Mouse (Mus musculus) kidney, adult 11 months (tissue): ENCODE data around the gene Crybg3.
"Not testable (repeated sequence)": the region's sequence is repeated elsewhere in the genome, so short reads cannot be mapped to it uniquely, and the experiment has no call there.

Experiments
- DNase-seq: peaks from one replicate; pipeline ENCODE4 v3.0.0; 2022

Gene Crybg3

GRCm38 (mm10) chr16:59529570-59529969, 71.2 kb downstream of the Crybg3 start:
- DNase-seq: no peak

- DNase-seq: no peak
Measured at GRCm38 (mm10) chr16:59526939-59527338, 73.8 kb downstream of the Crybg3 start.

- DNase-seq: no peak
Measured at GRCm38 (mm10) chr16:59521752-59522423, 78.9 kb downstream of the Crybg3 start.

- DNase-seq: no peak
Measured at GRCm38 (mm10) chr16:59517447-59518219, 83.1 kb downstream of the Crybg3 start.

- DNase-seq: no peak
Measured at GRCm38 (mm10) chr16:59516965-59517364, 83.8 kb downstream of the Crybg3 start.

- no peak for DNase-seq
Measured at GRCm38 (mm10) chr16:59515169-59515568, 85.6 kb downstream of the Crybg3 start.

- no peak for DNase-seq
Measured at GRCm38 (mm10) chr16:59509830-59510229, 90.9 kb downstream of the Crybg3 start.

GRCm38 (mm10) chr16:59499180-59499579, 101.6 kb downstream of the Crybg3 start:
- no peak for DNase-seq

GRCm38 (mm10) chr16:59497947-59498346, 102.8 kb downstream of the Crybg3 start:
- DNase-seq: peak; percentile 63

DNA sequence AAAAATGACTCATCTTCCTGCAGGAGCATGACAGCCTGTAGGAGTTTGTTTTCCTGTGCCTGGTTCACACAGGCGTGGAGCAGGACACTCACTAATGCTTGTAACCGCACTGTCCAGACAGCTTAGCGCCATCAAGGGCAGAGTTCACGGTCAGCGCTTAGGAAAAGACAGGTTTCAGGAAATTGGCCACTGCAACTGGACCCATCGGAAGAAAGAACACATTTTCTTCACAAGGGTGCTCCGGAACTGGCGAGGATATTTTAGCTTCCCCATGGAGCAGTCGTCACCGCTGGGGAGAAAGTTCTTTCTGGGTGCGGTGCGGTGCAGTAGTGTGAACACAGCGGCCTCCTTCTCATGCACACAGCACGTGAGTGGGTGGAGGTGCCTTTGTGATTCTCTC, 107.6 kb downstream of the Crybg3 start:
- peak; percentile 70 for DNase-seq

GRCm38 (mm10) chr16:59487975-59488548, 112.7 kb downstream of the Crybg3 start:
- no peak for DNase-seq

- DNase-seq: peak; percentile 48
Measured at GRCm38 (mm10) chr16:59487239-59487638, 113.5 kb downstream of the Crybg3 start.

DNA sequence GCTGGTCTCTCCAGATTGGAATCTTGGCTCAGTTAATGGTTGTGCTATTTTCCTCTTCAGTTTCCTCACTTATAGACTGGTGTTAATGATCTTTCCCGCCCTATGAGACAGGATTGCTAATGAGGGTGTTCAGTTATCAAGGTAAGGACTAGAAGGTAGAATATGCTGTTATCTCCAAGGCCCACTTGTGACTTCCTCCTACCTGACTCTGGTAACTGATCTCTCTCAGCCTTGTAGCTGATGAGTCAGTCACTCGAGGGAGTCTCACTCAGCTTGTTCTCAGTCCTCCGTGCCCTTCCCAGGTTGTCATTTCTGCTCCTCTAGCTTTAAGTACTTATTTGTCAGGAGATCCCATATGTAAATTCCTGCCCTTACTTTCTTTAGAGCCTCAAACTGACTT, 122.8 kb downstream of the Crybg3 start:
- DNase-seq: no peak

GRCm38 (mm10) chr16:59474788-59475187, 126.0 kb downstream of the Crybg3 start:
- peak; percentile 47 for DNase-seq

DNA sequence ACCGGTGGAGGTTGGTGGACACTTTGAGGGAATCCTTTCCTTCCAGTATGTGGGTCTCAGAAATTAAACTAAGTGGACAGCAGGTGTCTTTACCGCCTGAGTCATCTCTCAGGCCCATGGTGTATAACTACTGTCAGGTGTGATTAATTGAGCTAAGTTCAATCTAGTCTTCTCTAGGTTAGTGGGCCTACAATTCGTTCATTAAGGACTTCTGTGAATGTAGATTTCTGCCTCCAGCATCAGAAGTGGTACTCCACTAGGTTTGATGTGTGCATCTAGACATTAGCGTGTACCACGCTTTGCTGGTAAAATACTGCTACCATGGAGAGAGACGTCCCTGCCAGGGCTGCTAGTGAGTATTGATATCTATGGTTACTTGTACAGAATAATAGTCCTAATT, 128.2 kb downstream of the Crybg3 start:
- no peak for DNase-seq

DNA sequence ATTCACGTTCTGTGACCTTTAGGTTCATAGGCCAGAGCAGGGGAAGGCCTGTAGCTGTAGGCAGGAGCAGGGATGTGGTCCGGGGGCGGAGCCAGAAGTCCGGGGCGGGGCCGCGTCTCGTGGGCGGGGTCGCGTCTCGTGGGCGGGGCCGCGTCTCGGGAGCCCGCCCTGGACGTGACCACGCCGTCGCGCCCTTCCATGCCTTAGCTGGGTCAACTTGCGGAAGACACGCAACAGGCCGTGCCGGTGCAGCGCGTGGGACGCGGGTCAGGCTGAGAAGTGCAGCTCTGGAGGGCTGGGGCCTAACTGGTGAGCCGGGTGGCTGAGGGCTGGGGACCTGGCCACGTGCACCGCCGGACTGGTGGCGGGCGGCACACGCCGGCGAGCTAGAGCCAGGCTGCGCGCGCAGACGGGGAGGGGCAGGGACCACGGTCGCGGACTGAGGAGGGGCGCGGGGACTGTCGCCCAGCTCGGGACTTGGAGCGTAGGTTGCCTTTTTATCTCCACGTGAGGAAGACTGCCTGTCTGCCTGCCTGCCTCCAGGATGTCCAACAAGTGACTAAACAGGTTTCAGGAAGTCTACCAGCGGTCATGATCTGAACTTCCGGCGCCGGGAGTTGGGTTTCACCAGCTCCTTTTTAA, 129.0 kb downstream of the Crybg3 start, which contains the start of gene Riox2:
Gene Riox2, plus strand, starts transcription at position 139 of the 642 bp plus-strand sequence.
- DNase-seq: peak; percentile 80

DNA sequence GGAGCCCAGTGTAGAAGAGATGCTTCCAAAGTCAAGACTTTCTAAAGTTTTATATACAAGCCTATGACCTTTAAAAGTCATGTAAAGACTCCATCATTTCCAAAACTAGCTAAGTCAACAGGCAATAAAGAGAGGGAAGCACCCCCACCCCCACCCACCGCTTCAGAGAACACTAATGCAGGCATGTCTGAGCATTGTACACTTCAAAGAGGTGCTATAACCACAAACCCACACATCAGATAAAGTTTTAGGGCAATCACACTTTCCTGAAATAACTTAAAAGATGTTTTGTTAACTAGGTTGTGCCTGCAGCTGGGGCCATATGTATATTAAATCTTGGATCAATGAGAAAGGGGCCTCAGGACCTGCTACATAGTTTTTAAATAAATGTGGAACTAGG, 130.9 kb downstream of the Crybg3 start:
- DNase-seq: no peak

DNA sequence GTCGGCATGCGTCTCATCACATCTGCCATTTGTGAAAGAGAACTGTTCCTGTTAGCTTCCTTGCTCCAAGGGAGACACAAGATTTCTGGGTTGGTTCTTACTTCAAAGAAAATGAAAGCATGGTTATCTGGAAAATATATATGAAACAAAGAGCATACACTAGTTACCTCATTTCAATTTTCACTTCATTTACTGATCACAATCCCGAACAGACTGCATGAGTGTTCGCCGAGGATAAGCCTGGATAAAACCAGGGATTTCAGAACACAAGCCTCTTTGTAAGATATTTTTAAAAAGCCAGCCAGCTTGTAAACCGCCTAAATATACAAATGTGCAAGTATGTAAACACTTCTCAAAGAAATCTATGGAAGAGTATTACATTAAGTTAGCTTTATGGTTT, 136.8 kb downstream of the Crybg3 start:
- no peak for DNase-seq

GRCm38 (mm10) chr16:59463567-59463966, 137.2 kb downstream of the Crybg3 start:
- no peak for DNase-seq

DNA sequence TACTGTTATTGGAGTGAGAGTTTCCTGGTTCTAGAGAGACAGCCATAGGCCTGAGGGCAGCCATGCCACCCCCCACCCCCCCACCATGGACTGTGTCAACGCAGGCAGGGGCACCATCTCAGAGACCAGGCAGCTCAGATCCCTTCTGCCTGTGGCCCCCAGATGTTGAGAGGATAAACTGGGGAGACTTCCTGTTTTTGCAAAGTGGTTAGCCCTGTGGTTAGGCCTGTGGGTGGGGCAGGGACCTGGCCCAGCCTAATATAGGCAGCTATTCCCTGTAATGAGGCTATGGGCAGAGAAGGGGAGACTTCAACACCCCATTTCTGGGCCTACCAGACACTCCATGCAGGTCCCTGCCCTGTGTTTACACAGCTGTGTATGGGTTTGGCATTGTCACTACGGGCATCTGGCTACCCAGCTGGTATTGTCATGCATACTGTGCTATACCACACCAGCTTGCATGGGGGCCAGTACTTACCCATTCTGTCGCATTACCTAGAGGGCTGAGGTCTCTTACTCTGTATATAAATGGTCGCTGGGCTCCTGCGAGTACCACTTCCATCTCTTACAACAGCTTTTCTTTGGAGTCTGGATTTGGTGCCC, 141.4 kb downstream of the Crybg3 start:
- not testable (repeated sequence) for DNase-seq

GRCm38 (mm10) chr16:59451813-59452212, 149.0 kb downstream of the Crybg3 start:
- DNase-seq: no peak

DNA sequence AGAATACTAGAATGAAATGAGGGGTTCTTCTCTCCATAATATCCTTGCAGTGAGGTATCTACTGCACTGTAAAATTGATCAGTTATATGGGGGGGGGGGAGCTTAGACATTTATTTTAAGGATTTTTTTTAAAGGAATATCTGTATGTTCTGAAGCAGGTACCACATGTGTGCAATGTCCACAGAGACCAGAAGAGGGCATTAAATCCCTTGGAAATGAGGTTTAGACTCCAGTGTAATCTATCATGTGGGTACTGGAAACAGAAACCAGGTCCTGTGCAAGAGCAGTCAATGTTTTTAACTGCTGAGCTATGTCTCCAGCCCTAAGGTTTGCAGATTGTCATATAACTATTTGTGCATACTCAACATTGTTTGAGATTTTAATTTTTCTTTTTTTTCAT, 151.7 kb downstream of the Crybg3 start:
- no peak for DNase-seq

DNA sequence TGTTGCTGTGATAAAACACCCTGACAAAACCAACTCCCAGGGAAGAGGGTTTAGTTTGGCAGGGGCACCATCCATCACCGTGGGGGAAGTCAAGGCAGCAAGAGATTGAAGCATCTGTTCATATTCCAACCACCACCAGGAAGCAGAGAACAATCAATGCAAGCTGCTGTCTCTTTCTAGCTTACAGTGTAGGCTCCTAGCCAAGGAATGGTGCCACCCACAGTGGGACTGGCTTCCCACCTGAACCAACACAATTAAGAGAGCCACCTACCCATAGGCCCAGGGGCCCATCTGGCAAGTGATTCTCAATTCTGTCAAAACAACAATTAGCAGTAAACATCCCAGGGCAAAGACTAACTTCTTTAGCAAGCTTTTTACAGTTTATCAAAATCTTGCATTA, 152.6 kb downstream of the Crybg3 start:
- DNase-seq: no peak
